Mouse (Mus musculus) liver, embryonic 14.5 days (tissue): ENCODE results near the gene Olfr132.

Experiments used
- CTCF ChIP-seq: IDR thresholded peaks from 2 replicates; pipeline ENCODE4 v1.5.1; 2016; ENCODE audit warnings: antibody characterized with exemption, low read depth, control low read depth
- EP300 ChIP-seq: IDR thresholded peaks from 2 replicates; pipeline ENCODE4 v1.6.1; 2016; ENCODE audit warnings: antibody characterized with exemption, low read depth

- TF ChIP-seq CTCF (no peak), EP300 (no peak)
Measured at GRCm38 (mm10) chr17:38144981-38145380, 10.7 kb upstream of the Olfr132 start, which contains the start of gene Olfr133.
